In the genomic region with DNA sequence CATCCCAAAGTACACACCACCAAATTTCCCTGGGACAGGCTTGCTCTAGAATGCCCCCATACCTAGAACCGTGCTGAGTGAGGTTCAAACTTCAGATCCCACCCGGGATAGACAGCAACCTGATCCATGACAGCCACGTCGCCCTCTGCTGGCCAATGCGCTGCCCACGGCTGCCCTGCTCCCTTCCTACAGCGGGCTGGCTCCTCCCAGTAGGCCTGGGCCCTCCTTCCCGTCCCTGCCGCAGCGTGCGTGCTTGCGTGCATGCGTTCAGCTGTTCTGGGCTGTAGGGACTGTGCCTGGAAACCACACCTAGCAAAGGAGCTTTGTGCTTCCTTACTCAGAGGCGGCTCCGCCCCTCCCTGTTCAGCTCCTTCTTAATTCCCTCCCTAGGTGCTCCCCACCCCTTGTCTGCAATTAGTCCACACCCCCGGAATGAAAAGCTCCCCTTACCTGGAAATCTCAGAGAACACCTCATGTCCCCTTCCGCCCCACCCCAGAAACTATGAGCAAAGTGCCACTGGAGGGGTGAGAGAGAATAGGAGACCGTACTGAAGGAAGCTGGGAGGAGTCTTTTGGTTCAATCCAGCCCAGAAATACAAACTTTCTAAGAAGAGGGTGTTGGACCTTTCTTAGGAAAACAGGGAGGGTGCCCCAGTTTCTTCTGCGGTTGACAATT, we compare ENCODE assay signal across 8 mouse cellular contexts. TPM values are rescaled to one million over a fixed set of nuclear protein-coding genes. Genes with fewer than 3 reads are reported as not detected.
DNase-seq lines count a peak whose midpoint lies in the region; ATAC-seq and TF ChIP-seq lines count a peak whose summit lies in the region.

No protein-coding gene starts in this region.

- H3K4me3 ChIP-seq in gastrocnemius, adult 2 months: peak overlapping the region; percentile 65
- no peak overlapping the region for H3K4me3 ChIP-seq in hindbrain, postnatal 0 days (ENCODE audit: low read length)
- H3K4me3 ChIP-seq in left cerebral cortex, adult 2 months: peak overlapping the region; percentile 32
- peak overlapping the region; percentile 50 for H3K4me3 ChIP-seq in macrophage (ENCODE audit: inconsistent target)

- intact Hi-C loops in gastrocnemius, adult 2 months (cut with DNase I): loop anchor here (2.0 kb wide), 1 partner anchor 27 kb away; no protein-coding TSS in a partner anchor
- intact Hi-C loops in left cerebral cortex, adult 2 months (cut with DNase I): loop anchor here (1.0 kb wide), 1 partner anchor 29 kb away; a partner anchor contains a TSS

- peak; percentile 93 for ATAC-seq in activated CD4-positive, CD25-positive, alpha-beta regulatory T cell, adult 4 months
- peak; percentile 84 for ATAC-seq in common myeloid progenitor, adult 5-6 weeks (replicated peaks; ENCODE audit: low read depth, poor library complexity, severe bottlenecking)
- ATAC-seq in hindbrain, postnatal 0 days: peak; percentile 94

- H3K9me3 ChIP-seq in hindbrain, postnatal 0 days (ENCODE audit: low read length): no peaks in the 10 kb centered on the region

- H3K27ac ChIP-seq in gastrocnemius, adult 2 months: peak overlapping the region; percentile 89
- H3K27ac ChIP-seq in hindbrain, postnatal 0 days: no peak overlapping the region
- H3K27ac ChIP-seq in left cerebral cortex, adult 2 months: peak overlapping the region; percentile 77
- peak overlapping the region; percentile 76 for H3K27ac ChIP-seq in macrophage

- no peaks in the 10 kb centered on the region for H3K79me2 ChIP-seq in macrophage (ENCODE audit: inconsistent target)

- no peaks in the 10 kb centered on the region for H3K27me3 ChIP-seq in hindbrain, postnatal 0 days (ENCODE audit: insufficient read depth, low read length)

- DNase-seq in gastrocnemius, adult 2 months: peak; percentile 98
- DNase-seq in hindbrain, postnatal 0 days (ENCODE audit: low spot score): peak; percentile 94
- DNase-seq in left cerebral cortex, adult 2 months (ENCODE audit: extremely low spot score in 1 of 2, low spot score in 2 of 2): peak; percentile 91 to 92
- DNase-seq in retina, postnatal 7 days (ENCODE audit: low read depth, low spot score): peak; percentile 85
- DNase-seq in urinary bladder, adult 18-20 months (ENCODE audit: low spot score in 2 of 2): peak; percentile 94 to 97

- 11% methylated on average over 19 of the region's 19 CpGs for WGBS in hindbrain, postnatal 0 days
- 4% methylated on average over 19 of the region's 19 CpGs for WGBS in macrophage (ENCODE audit: missing documents)

- H3K4me1 ChIP-seq in hindbrain, postnatal 0 days (ENCODE audit: insufficient read depth, low read length): peaks cover 10% of the 10 kb centered on the region; the same call in 1 of the 2 replicates

- TF ChIP-seq CTCF in gastrocnemius, adult 2 months (IDR thresholded peaks at IDR 0.05): peak; percentile 96
- peak; percentile 99 for TF ChIP-seq CTCF in hindbrain, postnatal 0 days (IDR thresholded peaks at IDR 0.05; ENCODE audit: low read depth)
- TF ChIP-seq CTCF in left cerebral cortex, adult 2 months (IDR thresholded peaks at IDR 0.05): peak; percentile 96

- H3K36me3 ChIP-seq in hindbrain, postnatal 0 days (ENCODE audit: insufficient read depth, low read length): no peaks in the 10 kb centered on the region
- H3K36me3 ChIP-seq in macrophage (ENCODE audit: inconsistent target): no peaks in the 10 kb centered on the region

- H3K9ac ChIP-seq in hindbrain, postnatal 0 days (replicated peaks; ENCODE audit: low read length): no peak overlapping the region

- peak overlapping the region; percentile 43 for H3K4me2 ChIP-seq in hindbrain, postnatal 0 days (ENCODE audit: low read depth, low read length)

RNA-seq across cellular contexts. Expression of a gene that starts 17.2 kb away (rescaled TPM):
- 1 to 10 TPM; 1.6 to 2.7 TPM for polyA plus RNA-seq in activated CD4-positive, CD25-positive, alpha-beta regulatory T cell, adult 4 months (2017; shearing (Covaris generic))
- 0.49 and 5.8 TPM in 2 replicates for total RNA-seq in common myeloid progenitor, adult 5-6 weeks (2017)
- 10 to 100 TPM; 10.2 to 14.5 TPM for total RNA-seq in gastrocnemius, adult 2 months (2021)
- total RNA-seq in hindbrain, postnatal 0 days (2014; rRNA removed): 16.8 and 21.6 TPM in 2 replicates
- polyA plus RNA-seq in hindbrain, postnatal 0 days (2015; fragmentation: Nextera tagmentation; extraction: Ambion mirVana): 7.0 and 7.3 TPM in 2 replicates
- 10 to 100 TPM; 13.8 to 15.1 TPM for total RNA-seq in left cerebral cortex, adult 2 months (2021)
- total RNA-seq in macrophage (2018; cell fraction: chromatin; rRNA removed): 10 to 100 TPM in 3 of 26 experiments, 1 to 10 TPM in 22, under 1 TPM in 1; 0.45 to 21.0 (median 6.3) TPM
- 10 to 100 TPM in 18 of 26 experiments, 1 to 10 TPM in 8; 6.5 to 17.7 (median 11.1) TPM for total RNA-seq in macrophage (2018; cell fraction: cytosol; rRNA removed)
- 10 to 100 TPM in 19 of 26 experiments, 1 to 10 TPM in 7; 2.4 to 34.0 (median 11.2) TPM for total RNA-seq in macrophage (2018; cell fraction: nucleus; rRNA removed)
- polyA plus RNA-seq in macrophage (2018): 8.7 to 12.6 TPM (median 11.5 TPM) in 3 replicates

RNA-seq across cellular contexts. Expression of a gene that starts 28.3 kb away (rescaled TPM):
- polyA plus RNA-seq in activated CD4-positive, CD25-positive, alpha-beta regulatory T cell, adult 4 months (2017; shearing (Covaris generic)): 1 to 10 TPM; 3.5 to 3.6 TPM
- total RNA-seq in common myeloid progenitor, adult 5-6 weeks (2017): 11.6 and 13.4 TPM in 2 replicates
- 10 to 100 TPM; 26.9 to 30.8 TPM for total RNA-seq in gastrocnemius, adult 2 months (2021)
- total RNA-seq in hindbrain, postnatal 0 days (2014; rRNA removed): 74.5 and 86.2 TPM in 2 replicates
- 14.0 and 14.6 TPM in 2 replicates for polyA plus RNA-seq in hindbrain, postnatal 0 days (2015; fragmentation: Nextera tagmentation; extraction: Ambion mirVana)
- 100 to 1,000 TPM; 102 to 114 TPM for total RNA-seq in left cerebral cortex, adult 2 months (2021)
- 10 to 100 TPM in 17 of 26 experiments, 1 to 10 TPM in 9; 3.9 to 30.0 (median 13.3) TPM for total RNA-seq in macrophage (2018; cell fraction: chromatin; rRNA removed)
- total RNA-seq in macrophage (2018; cell fraction: cytosol; rRNA removed): 10 to 100 TPM in 24 of 26 experiments, 1 to 10 TPM in 2; 8.4 to 19.8 (median 14.9) TPM
- total RNA-seq in macrophage (2018; cell fraction: nucleus; rRNA removed): 10 to 100 TPM; 12.9 to 36.2 (median 21.7) TPM
- 13.7 to 15.7 TPM (median 14.6 TPM) in 3 replicates for polyA plus RNA-seq in macrophage (2018)

RNA-seq across cellular contexts. Expression of a gene that starts 30.0 kb away (rescaled TPM):
- not detected for polyA plus RNA-seq in activated CD4-positive, CD25-positive, alpha-beta regulatory T cell, adult 4 months (2017; shearing (Covaris generic))
- total RNA-seq in common myeloid progenitor, adult 5-6 weeks (2017): not detected in 2 replicates
- total RNA-seq in gastrocnemius, adult 2 months (2021): not detected
- total RNA-seq in hindbrain, postnatal 0 days (2014; rRNA removed): not detected in 2 replicates
- polyA plus RNA-seq in hindbrain, postnatal 0 days (2015; fragmentation: Nextera tagmentation; extraction: Ambion mirVana): not detected in 2 replicates
- total RNA-seq in left cerebral cortex, adult 2 months (2021): not detected
- not detected for total RNA-seq in macrophage (2018; cell fraction: chromatin; rRNA removed)
- total RNA-seq in macrophage (2018; cell fraction: cytosol; rRNA removed): not detected
- not detected for total RNA-seq in macrophage (2018; cell fraction: nucleus; rRNA removed)
- not detected in 3 replicates for polyA plus RNA-seq in macrophage (2018)
